Mouse (Mus musculus) thymus, adult 2 months (tissue): ENCODE results near the gene H2-M10.3. TPM values are rescaled to one million over a fixed set of nuclear protein-coding genes. Genes with fewer than 3 reads are reported as not detected.

Experiments used
- DNase-seq: peaks from one replicate; pipeline ENCODE4 v3.0.0; 2021
- H3K27ac ChIP-seq: fragments of 200-500 bp; 2 replicates; pipeline ENCODE4 v1.5.1; 2012; ENCODE audit warnings: low read length, control low read depth; ENCODE audit not compliant: control insufficient read depth, insufficient read depth
- H3K27me3 ChIP-seq: fragments of 200-500 bp; 2 replicates; pipeline ENCODE4 v1.6.1; 2012; ENCODE audit warnings: mild to moderate bottlenecking, low read length, moderate library complexity, mixed read lengths; ENCODE audit not compliant: control insufficient read depth, insufficient read depth
- H3K36me3 ChIP-seq: fragments of 200-500 bp; 2 replicates; pipeline ENCODE4 v1.6.1; 2012; ENCODE audit warnings: mild to moderate bottlenecking, low read length, moderate library complexity; ENCODE audit not compliant: control insufficient read depth, insufficient read depth
- H3K4me1 ChIP-seq: fragments of 200-500 bp; replicated peaks from 2 replicates; pipeline ENCODE4 v1.6.1; 2012; ENCODE audit warnings: low read length; ENCODE audit not compliant: control insufficient read depth, insufficient read depth
- H3K4me3 ChIP-seq: fragments of 200-500 bp; 2 replicates; pipeline ENCODE4 v1.5.1; 2012; ENCODE audit warnings: mild to moderate bottlenecking, low read length, control low read depth, moderate library complexity; ENCODE audit not compliant: control insufficient read depth, insufficient read depth
- CTCF ChIP-seq: fragments of 200-500 bp; IDR thresholded peaks from 2 replicates; pipeline ENCODE4 v1.5.1; 2012; ENCODE audit warnings: mild to moderate bottlenecking, control low read depth, low read length, moderate library complexity, borderline replicate concordance; ENCODE audit not compliant: control insufficient read depth, poor library complexity, insufficient read depth; ENCODE audit errors: extremely low read depth
- POLR2A ChIP-seq: fragments of 200-500 bp; IDR thresholded peaks from 2 replicates; pipeline ENCODE4 v1.6.1; 2012; ENCODE audit warnings: mild to moderate bottlenecking, low read length, control low read depth, moderate library complexity; ENCODE audit not compliant: control insufficient read depth, poor library complexity, insufficient read depth; ENCODE audit errors: extremely low read depth
- WGBS: fragments of 180-500 bp; shearing (Covaris S2); methylation state at CpG from one replicate; pipeline ENCODE4 v1.1.7; 2018; 5-methylcytosine and 5-hydroxymethylcytosine counted together
- polyA plus RNA-seq: library from polyadenylated mRNA; depleted of rRNA; stranded (reverse); fragments of >200 nt; gene quantifications from 2 replicates; pipeline ENCODE4 v1.2.3, GENCODE M21; 2012; rRNA removed

The H2-M10.3 gene
- polyA plus RNA-seq, 1 experiment, result not detected

DNA sequence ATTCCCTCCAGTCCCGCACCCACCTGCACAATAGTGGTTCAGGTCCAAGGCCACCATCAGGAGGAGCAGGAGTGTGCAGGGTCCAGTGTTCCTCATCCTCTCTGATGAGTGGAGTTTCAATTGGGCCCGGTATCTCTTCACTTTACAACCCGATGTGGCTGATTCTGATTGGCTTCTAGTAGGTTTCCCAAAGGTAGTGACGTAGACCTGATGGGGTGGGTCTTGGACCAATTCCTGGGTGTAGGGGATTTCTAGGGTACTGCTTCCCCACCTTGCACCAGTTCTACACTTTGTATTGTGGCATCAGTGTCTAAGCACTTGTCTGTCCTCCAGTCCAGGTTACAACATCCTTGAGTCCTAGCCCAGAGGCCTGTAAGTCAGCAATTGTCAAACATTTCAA, 42.2 kb downstream of the H2-M10.3 start, which contains the start of gene H2-M10.1:
TSS of gene H2-M10.1 (minus strand) at position 101 of the 400 bp plus-strand sequence.
- no peak within 1 kb of the TSS for H3K4me3 ChIP-seq
- 92% methylated on average over 4 of the region's 4 CpGs for WGBS
- H3K27me3 ChIP-seq, result no peaks in the 10 kb centered on the region
- no peak within 1 kb of the TSS for H3K27ac ChIP-seq
- DNase-seq, result no peak
- no peaks in the 10 kb centered on the region for H3K4me1 ChIP-seq
- no peak for TF ChIP-seq CTCF
- H3K36me3 ChIP-seq, result no peaks in the 10 kb centered on the region

DNA sequence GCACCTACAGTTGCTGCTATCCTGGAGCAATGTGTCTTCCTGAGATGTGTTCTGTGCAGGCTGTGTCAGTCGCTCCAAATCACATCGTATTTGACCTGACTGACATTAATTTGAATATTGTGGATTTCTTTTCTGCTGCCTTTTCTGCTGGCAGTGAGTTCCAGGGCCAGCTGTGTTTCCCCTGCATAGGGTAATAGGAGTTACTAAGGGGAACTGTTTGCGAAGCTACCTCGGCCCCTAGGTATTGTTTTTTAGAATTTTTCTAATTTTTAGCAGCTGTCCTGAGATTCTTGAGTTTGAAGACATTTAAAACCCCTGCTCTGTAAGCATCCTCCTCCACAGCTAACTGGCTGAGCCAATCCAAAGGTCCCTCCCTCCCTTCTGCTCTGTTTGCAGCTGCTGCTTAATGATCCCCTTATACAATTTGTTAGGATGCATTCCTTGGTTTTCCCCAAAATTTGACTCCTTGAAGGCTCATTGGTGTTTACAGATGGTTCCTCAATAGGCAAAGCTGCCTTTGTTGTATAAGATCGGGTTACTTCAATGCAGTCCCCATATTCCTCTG, 52.4 kb downstream of the H2-M10.3 start:
- Histone ChIP-seq H3K36me3 (no peaks in the 10 kb centered on the region), H3K27ac (no peak overlapping the region), H3K27me3 (no peaks in the 10 kb centered on the region), H3K4me3 (peak overlapping the region; percentile 64), H3K4me1 (peaks cover 4% of the 10 kb centered on the region)
- DNase-seq, result no peak
- TF ChIP-seq POLR2A (no peak), CTCF (no peak)
- 39% methylated on average over 5 of the region's 5 CpGs for WGBS

DNA sequence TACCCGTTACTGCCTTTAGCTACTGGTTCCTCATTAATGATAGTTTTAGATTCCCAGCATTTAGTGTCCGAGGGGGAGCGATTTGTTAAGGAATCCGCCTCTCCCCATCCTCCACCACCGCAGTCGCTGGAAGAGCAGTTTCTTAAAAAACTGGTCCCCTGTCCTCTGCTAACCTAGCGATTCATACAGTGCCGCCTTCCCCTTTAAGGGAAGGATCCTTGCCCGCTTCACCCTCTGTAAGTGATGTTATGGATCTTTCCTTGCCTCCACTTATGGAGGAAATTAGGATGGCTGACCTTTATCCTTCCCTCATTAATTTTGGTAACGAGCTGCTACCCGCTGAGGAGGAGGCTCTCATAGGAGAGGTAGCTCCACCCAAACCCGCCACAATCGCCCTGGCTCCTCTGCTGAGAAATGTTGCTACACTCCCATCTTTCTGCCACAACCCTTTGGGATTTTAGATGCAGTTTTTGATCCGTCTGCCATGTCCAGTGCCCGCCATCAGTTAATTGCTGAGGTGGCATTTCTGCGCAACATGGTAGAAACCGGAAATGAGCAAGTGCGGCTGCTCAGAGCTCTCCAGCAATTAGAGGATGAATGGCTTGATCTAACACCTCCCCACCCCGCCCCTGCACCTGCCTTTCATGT, 53.1 kb downstream of the H2-M10.3 start:
- Histone ChIP-seq H3K36me3 (no peaks in the 10 kb centered on the region), H3K27ac (no peak overlapping the region), H3K27me3 (no peaks in the 10 kb centered on the region), H3K4me1 (peaks cover 4% of the 10 kb centered on the region), H3K4me3 (peak overlapping the region; percentile 64)
- TF ChIP-seq CTCF (no peak), POLR2A (no peak)
- DNase-seq, result peak; percentile 73
- WGBS, result 0% methylated on average over 19 of the region's 19 CpGs

Other genes with a start within 250 kb of the H2-M10.3 start
- gene Gm19684, start 246.7 kb downstream of the H2-M10.3 start, polyA plus RNA-seq, result 1.4 and 1.7 TPM in 2 replicates
- gene Gm7030, start 239.0 kb downstream of the H2-M10.3 start, polyA plus RNA-seq, result 1.7 and 2.4 TPM in 2 replicates
- gene Gm8909, start 199.9 kb downstream of the H2-M10.3 start, polyA plus RNA-seq, result 20.1 and 20.8 TPM in 2 replicates
- gene H2-T3, start 178.1 kb downstream of the H2-M10.3 start, polyA plus RNA-seq, result 1.7 and 2.5 TPM in 2 replicates
- 124 and 160 TPM in 2 replicates for gene Rpp21, start 110.3 kb downstream of the H2-M10.3 start, polyA plus RNA-seq
- 51.1 and 56.1 TPM in 2 replicates for gene Trim39, start 96.2 kb downstream of the H2-M10.3 start, polyA plus RNA-seq
- not detected in 2 replicates for gene H2-M10.2, start 81.9 kb downstream of the H2-M10.3 start, polyA plus RNA-seq
- 0.10 and 0.13 TPM in 2 replicates for gene H2-M10.1, start 42.3 kb downstream of the H2-M10.3 start, polyA plus RNA-seq
- not detected in 2 replicates for gene H2-M10.4, start 93.9 kb upstream of the H2-M10.3 start, polyA plus RNA-seq
- not detected in 2 replicates for gene H2-M11, start 178.7 kb upstream of the H2-M10.3 start, polyA plus RNA-seq